Mouse (Mus musculus) stomach, embryonic 14.5 days (tissue): ENCODE measurements around the gene Mb21d2. TPM values are rescaled to one million over a fixed set of nuclear protein-coding genes. Genes with fewer than 3 reads are reported as not detected.

Source experiments
- ATAC-seq: fragments of 200-750 bp; cut with Nextera tagmentation; 2 replicates; pipeline ENCODE4 v1.8.0; 2017; ENCODE audit warnings: low read depth, moderate TSS enrichment; ENCODE audit not compliant: insufficient number of reproducible peaks, insufficient read depth, low FRiP score
- H3K27ac ChIP-seq: fragments of 300-500 bp; sonication (generic); 2 replicates; pipeline ENCODE4 v1.5.1; 2014; ENCODE audit warnings: mild to moderate bottlenecking, low read length, moderate library complexity, mixed read lengths
- H3K27me3 ChIP-seq: fragments of 300-500 bp; sonication (generic); 2 replicates; pipeline ENCODE4 v1.6.1; 2014; ENCODE audit warnings: low read length, control low read depth, mixed read lengths; ENCODE audit not compliant: control insufficient read depth, insufficient read depth
- H3K36me3 ChIP-seq: fragments of 300-500 bp; sonication (generic); 2 replicates; pipeline ENCODE4 v1.6.1; 2014; ENCODE audit warnings: mild to moderate bottlenecking, control low read depth, low read length, moderate library complexity, mixed read lengths; ENCODE audit not compliant: control insufficient read depth, insufficient read depth
- H3K4me1 ChIP-seq: fragments of 300-500 bp; sonication (generic); 2 replicates; pipeline ENCODE4 v1.6.1; 2014; ENCODE audit warnings: low read length, control low read depth, mixed read lengths; ENCODE audit not compliant: control insufficient read depth, insufficient read depth
- H3K4me2 ChIP-seq: fragments of 300-500 bp; sonication (generic); replicated peaks from 2 replicates; pipeline ENCODE4 v1.6.1; 2014; ENCODE audit warnings: low read depth, low read length, control low read depth
- H3K4me3 ChIP-seq: fragments of 300-500 bp; sonication (generic); 2 replicates; pipeline ENCODE4 v1.5.1; 2014; ENCODE audit warnings: low read depth, low read length, control low read depth
- H3K9ac ChIP-seq: fragments of 300-500 bp; sonication (generic); replicated peaks from 2 replicates; pipeline ENCODE4 v1.6.1; 2014; ENCODE audit warnings: low read depth, mild to moderate bottlenecking, control low read depth, low read length, moderate library complexity, mixed read lengths
- H3K9me3 ChIP-seq: fragments of 300-500 bp; sonication (generic); 2 replicates; pipeline ENCODE4 v1.6.1; 2016; ENCODE audit warnings: low read depth, low read length, control low read depth; ENCODE audit not compliant: control insufficient read depth
- WGBS: fragments of 180-500 bp; shearing (Covaris S2); extraction: QIAGEN DNeasy Blood & Tissue Kit; methylation state at CpG from one replicate; pipeline ENCODE4 v1.1.7; 2014; 5-methylcytosine and 5-hydroxymethylcytosine counted together
- polyA plus RNA-seq: library from polyadenylated mRNA; unstranded; fragments of >200 nt; fragmentation: Nextera tagmentation; extraction: Ambion mirVana; gene quantifications from 2 replicates; pipeline ENCODE4 v1.2.1, GENCODE M21; 2014

Gene Mb21d2
- polyA plus RNA-seq, 1 experiment from 2014 or later = 8.4 TPM

- WGBS = 2% methylated on average over 8 of the region's 8 CpGs
- peak overlapping the region; percentile 33; the same call in 1 of the 2 replicates for H3K27ac ChIP-seq
- peak; percentile 50; the same call in 1 of the 2 replicates for ATAC-seq
Measured at GRCm38 (mm10) chr16:28880756-28881155, 48.7 kb downstream of the Mb21d2 start.

GRCm38 (mm10) chr16:28880307-28880681 is 49.2 kb downstream of the Mb21d2 start:
- no peak overlapping the region for H3K27ac ChIP-seq
- 20% methylated on average over 8 of the region's 8 CpGs for WGBS

More at GRCm38 (mm10) chr16:28880756-28881155, 48.7 kb downstream of the Mb21d2 start:
- Histone ChIP-seq H3K4me3 (no peak overlapping the region), H3K9ac (no peak overlapping the region), H3K4me2 (peak overlapping the region; percentile 28), H3K36me3 (no peaks in the 10 kb centered on the region), H3K27me3 (no peaks in the 10 kb centered on the region), H3K4me1 (peaks cover 39% of the 10 kb centered on the region), H3K9me3 (no peaks in the 10 kb centered on the region)

DNA sequence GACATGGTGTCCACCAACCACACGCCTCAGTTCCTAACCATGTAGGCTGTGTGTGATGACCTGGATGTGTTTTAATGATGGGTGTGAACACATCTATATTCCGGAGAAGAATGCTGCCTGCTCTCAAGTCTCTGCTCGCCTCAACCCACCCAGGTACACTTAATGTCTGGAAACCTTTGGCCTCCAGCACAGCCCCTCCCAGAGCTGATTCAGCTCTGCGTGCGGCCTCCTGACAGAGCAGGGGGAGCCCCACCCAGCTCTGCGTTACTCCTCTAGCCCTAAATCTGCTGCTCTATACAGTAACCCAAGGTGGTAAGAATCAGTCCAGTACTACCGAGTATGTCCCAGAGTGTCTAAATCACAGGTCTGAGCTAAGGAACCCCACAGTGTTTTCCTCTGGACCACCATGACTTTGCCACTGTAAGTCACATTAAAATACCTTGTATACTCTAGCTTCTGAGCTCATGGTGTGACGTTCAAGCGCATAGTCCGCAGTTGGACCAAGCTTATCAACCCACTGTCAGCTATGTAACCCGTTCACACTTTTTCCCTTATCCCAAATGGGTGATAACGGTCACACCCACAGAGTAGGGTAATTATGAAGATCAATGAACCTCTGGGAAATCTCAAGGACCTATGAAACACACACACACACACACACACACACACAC is 49.7 kb downstream of the Mb21d2 start:
- H3K36me3 ChIP-seq = no peaks in the 10 kb centered on the region
- no peak for ATAC-seq
- H3K9ac ChIP-seq = no peak overlapping the region
- H3K27ac ChIP-seq = no peak overlapping the region
- no peaks in the 10 kb centered on the region for H3K27me3 ChIP-seq
- peaks cover 37% of the 10 kb centered on the region for H3K4me1 ChIP-seq
- WGBS = 47% methylated on average over 12 of the region's 12 CpGs
- H3K4me3 ChIP-seq = no peak overlapping the region
- no peaks in the 10 kb centered on the region for H3K9me3 ChIP-seq
- no peak overlapping the region for H3K4me2 ChIP-seq

More at GRCm38 (mm10) chr16:28880307-28880681, 49.2 kb downstream of the Mb21d2 start:
- H3K9me3 ChIP-seq = no peaks in the 10 kb centered on the region
- ATAC-seq = no peak
- no peak overlapping the region for H3K4me3 ChIP-seq
- peaks cover 37% of the 10 kb centered on the region for H3K4me1 ChIP-seq
- H3K27me3 ChIP-seq = no peaks in the 10 kb centered on the region
- H3K4me2 ChIP-seq = peak overlapping the region; percentile 28
- H3K36me3 ChIP-seq = no peaks in the 10 kb centered on the region
- H3K9ac ChIP-seq = no peak overlapping the region

DNA sequence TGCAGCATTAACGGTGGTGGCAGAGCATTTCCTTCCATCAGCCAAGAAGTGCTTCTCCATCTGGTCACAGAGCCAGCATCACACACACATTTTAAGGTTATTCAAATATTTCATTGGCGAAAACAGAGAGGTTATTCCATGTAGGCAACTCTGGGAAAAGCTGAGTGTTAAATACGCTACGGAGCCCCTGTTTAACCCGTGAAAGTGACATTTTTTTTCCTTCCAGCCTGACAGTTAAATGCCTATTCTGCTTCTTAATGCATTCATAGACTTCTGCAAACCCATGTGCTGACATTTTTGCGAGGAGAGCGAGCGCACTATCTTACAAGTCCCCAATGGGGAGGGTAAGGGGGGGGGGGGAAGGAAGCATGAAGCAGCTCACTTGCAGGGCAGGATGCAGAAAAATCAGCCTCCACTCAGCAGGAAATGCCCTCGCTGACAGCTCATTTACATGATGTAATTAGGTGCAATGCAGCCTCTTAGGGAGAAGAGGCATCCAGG is 52.3 kb downstream of the Mb21d2 start:
- no peak overlapping the region for H3K9ac ChIP-seq
- WGBS = 57% methylated on average over 9 of the region's 9 CpGs
- H3K4me2 ChIP-seq = no peak overlapping the region
- H3K36me3 ChIP-seq = no peaks in the 10 kb centered on the region
- H3K4me1 ChIP-seq = peaks cover 33% of the 10 kb centered on the region
- no peaks in the 10 kb centered on the region for H3K27me3 ChIP-seq
- no peak for ATAC-seq
- no peak overlapping the region for H3K27ac ChIP-seq
- H3K9me3 ChIP-seq = no peaks in the 10 kb centered on the region
- no peak overlapping the region for H3K4me3 ChIP-seq

DNA sequence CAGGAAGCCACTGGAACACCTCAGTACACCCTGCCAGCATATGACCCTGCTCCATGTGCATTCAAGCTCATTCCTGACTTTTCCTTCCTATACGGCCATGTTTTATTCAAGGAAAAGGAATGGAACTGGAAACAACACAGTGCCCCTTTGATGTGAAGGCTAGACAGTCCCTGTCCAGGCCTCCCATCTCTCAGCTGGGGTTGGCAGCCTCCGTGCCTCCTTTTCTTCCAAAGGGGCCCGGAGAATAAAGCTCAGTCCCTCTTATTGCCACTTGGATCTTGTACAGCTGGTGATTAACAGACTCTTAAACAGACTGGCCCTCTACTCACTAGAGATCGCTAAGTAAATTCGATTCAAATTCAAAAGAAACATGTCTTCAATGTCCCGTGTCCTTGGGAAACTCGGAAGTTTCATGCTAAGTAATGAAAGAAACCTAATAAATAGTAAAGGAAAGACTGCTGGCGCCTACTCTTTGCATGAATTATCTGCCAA is 56.0 kb downstream of the Mb21d2 start:
- Histone ChIP-seq H3K4me1 (peaks cover 19% of the 10 kb centered on the region), H3K27ac (no peak overlapping the region), H3K9me3 (no peaks in the 10 kb centered on the region), H3K4me2 (no peak overlapping the region), H3K4me3 (no peak overlapping the region), H3K9ac (no peak overlapping the region), H3K36me3 (no peaks in the 10 kb centered on the region), H3K27me3 (no peaks in the 10 kb centered on the region)
- WGBS = 71% methylated on average over 8 of the region's 8 CpGs
- no peak for ATAC-seq

GRCm38 (mm10) chr16:28870860-28871259 is 58.6 kb downstream of the Mb21d2 start:
- Histone ChIP-seq H3K27me3 (no peaks in the 10 kb centered on the region), H3K4me2 (no peak overlapping the region), H3K4me1 (peaks cover 16% of the 10 kb centered on the region), H3K4me3 (no peak overlapping the region), H3K9ac (no peak overlapping the region), H3K9me3 (no peaks in the 10 kb centered on the region), H3K36me3 (no peaks in the 10 kb centered on the region), H3K27ac (no peak overlapping the region)
- ATAC-seq = no peak
- 61% methylated on average over 9 of the region's 9 CpGs for WGBS

- H3K4me2 ChIP-seq = no peak overlapping the region
- H3K27ac ChIP-seq = no peak overlapping the region
- H3K4me3 ChIP-seq = no peak overlapping the region
- peaks cover 16% of the 10 kb centered on the region for H3K4me1 ChIP-seq
- no peaks in the 10 kb centered on the region for H3K36me3 ChIP-seq
- H3K9me3 ChIP-seq = no peaks in the 10 kb centered on the region
- H3K9ac ChIP-seq = no peak overlapping the region
- H3K27me3 ChIP-seq = no peaks in the 10 kb centered on the region
- ATAC-seq = no peak
- WGBS = 78% methylated on average over 5 of the region's 5 CpGs
Measured at GRCm38 (mm10) chr16:28870456-28870855, 59.0 kb downstream of the Mb21d2 start.

GRCm38 (mm10) chr16:28868864-28869263 is 60.6 kb downstream of the Mb21d2 start:
- no peak overlapping the region for H3K27ac ChIP-seq
- 41% methylated on average over 9 of the region's 9 CpGs for WGBS
- peaks cover 16% of the 10 kb centered on the region for H3K4me1 ChIP-seq
- ATAC-seq = no peak
- no peak overlapping the region for H3K4me2 ChIP-seq
- H3K36me3 ChIP-seq = no peaks in the 10 kb centered on the region
- H3K9ac ChIP-seq = no peak overlapping the region
- no peaks in the 10 kb centered on the region for H3K9me3 ChIP-seq
- no peaks in the 10 kb centered on the region for H3K27me3 ChIP-seq
- H3K4me3 ChIP-seq = no peak overlapping the region
